Mouse (Mus musculus): ENCODE results near the gene Adgrv1. TPM values are rescaled to one million over a fixed set of nuclear protein-coding genes. Genes with fewer than 3 reads are reported as not detected.

Adgrv1 gene
- polyA plus RNA-seq, 1 experiment from 2014 or later, result 4.3 TPM

GRCm38 (mm10) chr13:81439390-81440025 lies 193.4 kb downstream of the Adgrv1 start:
- Histone ChIP-seq H3K27me3 (ENCODE audit: insufficient read depth, low read length) (no peaks in the 10 kb centered on the region), H3K36me3 (ENCODE audit: insufficient read depth, low read length) (no peaks in the 10 kb centered on the region), H3K4me2 (replicated peaks; ENCODE audit: low read depth, low read length) (no peak overlapping the region), H3K9me3 (ENCODE audit: low read length) (no peaks in the 10 kb centered on the region), H3K27ac (ENCODE audit: low read length) (no peak overlapping the region), H3K4me1 (ENCODE audit: insufficient read depth, low read length) (no peaks in the 10 kb centered on the region), H3K9ac (replicated peaks; ENCODE audit: low read length) (no peak overlapping the region), H3K4me3 (ENCODE audit: low read length) (no peak overlapping the region)
- no peak; the same call in 1 of the 2 replicates for ATAC-seq (ENCODE audit: low FRiP score, low TSS enrichment)
- WGBS, result 49% methylated on average over 12 of the region's 12 CpGs

- no peak overlapping the region for H3K9ac ChIP-seq (replicated peaks; ENCODE audit: low read length)
- ATAC-seq (ENCODE audit: low FRiP score, low TSS enrichment), result no peak
- no peak overlapping the region for H3K4me2 ChIP-seq (replicated peaks; ENCODE audit: low read depth, low read length)
- WGBS, result 67% methylated on average over 8 of the region's 8 CpGs
- no peaks in the 10 kb centered on the region for H3K27me3 ChIP-seq (ENCODE audit: insufficient read depth, low read length)
- no peak overlapping the region for H3K27ac ChIP-seq (ENCODE audit: low read length)
- H3K4me1 ChIP-seq (ENCODE audit: insufficient read depth, low read length), result no peaks in the 10 kb centered on the region
- H3K9me3 ChIP-seq (ENCODE audit: low read length), result no peaks in the 10 kb centered on the region
- H3K4me3 ChIP-seq (ENCODE audit: low read length), result no peak overlapping the region
- no peaks in the 10 kb centered on the region for H3K36me3 ChIP-seq (ENCODE audit: insufficient read depth, low read length)
These were observed 195.9 kb downstream of the Adgrv1 start for GRCm38 (mm10) chr13:81437088-81437487.

- no peaks in the 10 kb centered on the region for H3K4me1 ChIP-seq (ENCODE audit: insufficient read depth, low read length)
- no peaks in the 10 kb centered on the region for H3K27me3 ChIP-seq (ENCODE audit: insufficient read depth, low read length)
- WGBS, result 73% methylated on average over 15 of the region's 15 CpGs
- ATAC-seq (ENCODE audit: low FRiP score, low TSS enrichment), result 0 out of 2 replicates have a peak, but pooled peaks have one; percentile 54
- H3K4me3 ChIP-seq (ENCODE audit: low read length), result no peak overlapping the region
- H3K4me2 ChIP-seq (replicated peaks; ENCODE audit: low read depth, low read length), result 0 out of 2 replicates have a peak overlapping the region, but pooled peaks have one; percentile 14
- H3K36me3 ChIP-seq (ENCODE audit: insufficient read depth, low read length), result no peaks in the 10 kb centered on the region
- H3K9me3 ChIP-seq (ENCODE audit: low read length), result no peaks in the 10 kb centered on the region
- no peak overlapping the region for H3K27ac ChIP-seq (ENCODE audit: low read length)
- H3K9ac ChIP-seq (replicated peaks; ENCODE audit: low read length), result no peak overlapping the region
These were observed 205.8 kb downstream of the Adgrv1 start for GRCm38 (mm10) chr13:81426896-81427755.

- Histone ChIP-seq H3K4me3 (ENCODE audit: low read length) (no peak overlapping the region), H3K4me1 (ENCODE audit: insufficient read depth, low read length) (no peaks in the 10 kb centered on the region), H3K36me3 (ENCODE audit: insufficient read depth, low read length) (no peaks in the 10 kb centered on the region), H3K9me3 (ENCODE audit: low read length) (no peaks in the 10 kb centered on the region), H3K4me2 (replicated peaks; ENCODE audit: low read depth, low read length) (no peak overlapping the region), H3K9ac (replicated peaks; ENCODE audit: low read length) (no peak overlapping the region), H3K27me3 (ENCODE audit: insufficient read depth, low read length) (no peaks in the 10 kb centered on the region), H3K27ac (ENCODE audit: low read length) (no peak overlapping the region)
- 25% methylated on average over 6 of the region's 6 CpGs for WGBS
- ATAC-seq (ENCODE audit: low FRiP score, low TSS enrichment), result no peak
These were observed 207.8 kb downstream of the Adgrv1 start for GRCm38 (mm10) chr13:81425111-81425510.

- no peak for ATAC-seq (ENCODE audit: low FRiP score, low TSS enrichment)
- H3K27ac ChIP-seq (ENCODE audit: low read length), result no peak overlapping the region
- 43% methylated on average over 4 of the region's 4 CpGs for WGBS
- H3K4me3 ChIP-seq (ENCODE audit: low read length), result no peak overlapping the region
- H3K36me3 ChIP-seq (ENCODE audit: insufficient read depth, low read length), result no peaks in the 10 kb centered on the region
- no peaks in the 10 kb centered on the region for H3K4me1 ChIP-seq (ENCODE audit: insufficient read depth, low read length)
- no peak overlapping the region for H3K9ac ChIP-seq (replicated peaks; ENCODE audit: low read length)
- no peak overlapping the region for H3K4me2 ChIP-seq (replicated peaks; ENCODE audit: low read depth, low read length)
- H3K27me3 ChIP-seq (ENCODE audit: insufficient read depth, low read length), result no peaks in the 10 kb centered on the region
- no peaks in the 10 kb centered on the region for H3K9me3 ChIP-seq (ENCODE audit: low read length)
These were observed 209.0 kb downstream of the Adgrv1 start for GRCm38 (mm10) chr13:81424002-81424401.

- no peak overlapping the region for H3K27ac ChIP-seq (ENCODE audit: low read length)
- H3K9me3 ChIP-seq (ENCODE audit: low read length), result no peaks in the 10 kb centered on the region
- H3K36me3 ChIP-seq (ENCODE audit: insufficient read depth, low read length), result no peaks in the 10 kb centered on the region
- H3K4me1 ChIP-seq (ENCODE audit: insufficient read depth, low read length), result no peaks in the 10 kb centered on the region
- no peak overlapping the region for H3K4me2 ChIP-seq (replicated peaks; ENCODE audit: low read depth, low read length)
- no peak overlapping the region for H3K4me3 ChIP-seq (ENCODE audit: low read length)
- no peak overlapping the region for H3K9ac ChIP-seq (replicated peaks; ENCODE audit: low read length)
- H3K27me3 ChIP-seq (ENCODE audit: insufficient read depth, low read length), result no peaks in the 10 kb centered on the region
- 82% methylated on average over 1 of the region's 1 CpGs for WGBS
- ATAC-seq (ENCODE audit: low FRiP score, low TSS enrichment), result no peak
These were observed 225.0 kb downstream of the Adgrv1 start for GRCm38 (mm10) chr13:81407881-81408460.

GRCm38 (mm10) chr13:81402826-81403225 lies 230.1 kb downstream of the Adgrv1 start:
- no peak overlapping the region for H3K9ac ChIP-seq (replicated peaks; ENCODE audit: low read length)
- H3K4me3 ChIP-seq (ENCODE audit: low read length), result no peak overlapping the region
- H3K9me3 ChIP-seq (ENCODE audit: low read length), result no peaks in the 10 kb centered on the region
- H3K36me3 ChIP-seq (ENCODE audit: insufficient read depth, low read length), result no peaks in the 10 kb centered on the region
- H3K4me2 ChIP-seq (replicated peaks; ENCODE audit: low read depth, low read length), result no peak overlapping the region
- ATAC-seq (ENCODE audit: low FRiP score, low TSS enrichment), result no peak
- no peak overlapping the region for H3K27ac ChIP-seq (ENCODE audit: low read length)
- WGBS, result 91% methylated on average over 3 of the region's 3 CpGs
- H3K4me1 ChIP-seq (ENCODE audit: insufficient read depth, low read length), result no peaks in the 10 kb centered on the region
- H3K27me3 ChIP-seq (ENCODE audit: insufficient read depth, low read length), result no peaks in the 10 kb centered on the region

- no peak for ATAC-seq (ENCODE audit: low FRiP score, low TSS enrichment)
- H3K27me3 ChIP-seq (ENCODE audit: insufficient read depth, low read length), result no peaks in the 10 kb centered on the region
- H3K36me3 ChIP-seq (ENCODE audit: insufficient read depth, low read length), result no peaks in the 10 kb centered on the region
- H3K9ac ChIP-seq (replicated peaks; ENCODE audit: low read length), result no peak overlapping the region
- no peaks in the 10 kb centered on the region for H3K4me1 ChIP-seq (ENCODE audit: insufficient read depth, low read length)
- H3K27ac ChIP-seq (ENCODE audit: low read length), result no peak overlapping the region
- no peaks in the 10 kb centered on the region for H3K9me3 ChIP-seq (ENCODE audit: low read length)
- 37% methylated on average over 2 of the region's 2 CpGs for WGBS
- H3K4me3 ChIP-seq (ENCODE audit: low read length), result no peak overlapping the region
- H3K4me2 ChIP-seq (replicated peaks; ENCODE audit: low read depth, low read length), result no peak overlapping the region
These were observed 230.8 kb downstream of the Adgrv1 start for GRCm38 (mm10) chr13:81402191-81402590.

- Histone ChIP-seq H3K9me3 (ENCODE audit: low read length) (no peaks in the 10 kb centered on the region), H3K36me3 (ENCODE audit: insufficient read depth, low read length) (no peaks in the 10 kb centered on the region), H3K27ac (ENCODE audit: low read length) (no peak overlapping the region), H3K4me2 (replicated peaks; ENCODE audit: low read depth, low read length) (no peak overlapping the region), H3K27me3 (ENCODE audit: insufficient read depth, low read length) (no peaks in the 10 kb centered on the region), H3K9ac (replicated peaks; ENCODE audit: low read length) (no peak overlapping the region), H3K4me1 (ENCODE audit: insufficient read depth, low read length) (no peaks in the 10 kb centered on the region), H3K4me3 (ENCODE audit: low read length) (no peak overlapping the region)
- 94% methylated on average over 1 of the region's 1 CpGs for WGBS
- no peak for ATAC-seq (ENCODE audit: low FRiP score, low TSS enrichment)
These were observed 231.2 kb downstream of the Adgrv1 start for GRCm38 (mm10) chr13:81401742-81402141.

Measured in kidney, embryonic 16.5 days (tissue).